Mouse (Mus musculus): ENCODE data around the gene Ppm1a.
"Not testable (repeated sequence)": the region's sequence is repeated elsewhere in the genome, so short reads cannot be mapped to it uniquely, and the experiment has no call there.

Ppm1a gene

GRCm38 (mm10) chr12:72761649-72762261 lies 4.5 kb downstream of the Ppm1a start:
- peak; percentile 62 for DNase-seq

DNA sequence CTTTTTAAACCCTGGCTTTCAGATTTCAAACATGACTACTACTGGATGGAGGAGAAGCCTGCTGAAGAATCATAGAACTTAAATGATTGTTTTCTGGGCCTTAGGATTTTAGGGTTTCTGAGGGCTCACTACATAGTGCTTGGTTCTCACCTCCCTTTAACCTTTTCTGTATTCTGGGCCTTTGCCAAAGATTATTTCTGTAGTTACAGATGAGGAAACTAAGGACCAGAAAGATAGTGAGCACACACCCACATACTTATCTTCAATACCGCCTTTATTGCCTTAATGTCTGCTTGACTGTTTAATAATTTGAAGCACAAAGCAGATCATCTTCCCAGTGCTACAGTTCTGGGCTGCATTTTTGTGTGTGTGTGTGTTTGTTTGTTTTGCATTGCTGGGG lies 5.2 kb downstream of the Ppm1a start:
- no peak for DNase-seq

DNA sequence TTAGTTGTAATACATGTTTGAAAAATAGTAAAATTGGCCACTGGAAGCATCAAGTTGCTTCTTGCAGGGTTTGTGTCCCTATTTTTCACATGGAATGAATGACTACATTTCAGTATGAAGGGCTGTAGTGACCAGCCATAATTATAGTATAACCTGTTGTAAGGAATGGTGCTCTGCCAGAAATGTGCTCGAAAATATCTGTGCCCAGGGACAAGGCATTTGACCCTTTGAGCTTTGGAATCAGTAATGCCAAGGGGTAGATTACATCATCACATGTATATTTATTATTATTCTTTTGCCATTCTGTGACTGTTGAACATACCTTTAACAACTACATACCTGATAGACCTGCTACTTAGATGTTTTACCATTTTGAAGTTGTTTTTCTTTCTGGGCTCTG lies 5.9 kb downstream of the Ppm1a start:
- no peak for DNase-seq

- DNase-seq = no peak
Measured at GRCm38 (mm10) chr12:72767809-72768208, 10.6 kb downstream of the Ppm1a start.

- no peak for DNase-seq
Measured at GRCm38 (mm10) chr12:72768230-72768629, 11.0 kb downstream of the Ppm1a start.

- no peak for DNase-seq
Measured at GRCm38 (mm10) chr12:72769546-72770230, 12.4 kb downstream of the Ppm1a start.

GRCm38 (mm10) chr12:72771153-72771552 lies 13.9 kb downstream of the Ppm1a start:
- DNase-seq = no peak

DNA sequence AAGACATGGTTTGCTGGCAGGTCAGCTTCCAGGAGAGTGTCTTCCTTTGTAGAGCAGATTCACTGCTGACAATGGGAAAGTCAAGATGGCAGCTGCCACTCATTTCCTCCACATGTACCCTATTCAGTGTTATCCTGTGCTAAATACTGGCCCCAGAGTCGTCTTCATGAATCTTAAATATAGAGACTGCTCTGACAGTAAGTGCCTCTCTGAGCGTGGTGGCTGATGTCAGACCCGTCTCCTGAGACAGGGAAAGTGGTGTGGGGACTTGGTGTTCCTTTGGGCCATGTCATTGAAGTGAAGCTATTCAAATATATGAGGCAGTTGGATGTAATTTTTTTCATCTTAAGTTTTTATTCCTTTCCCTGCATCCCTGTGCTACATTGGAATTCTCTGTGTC lies 14.5 kb downstream of the Ppm1a start:
- no peak for DNase-seq

DNA sequence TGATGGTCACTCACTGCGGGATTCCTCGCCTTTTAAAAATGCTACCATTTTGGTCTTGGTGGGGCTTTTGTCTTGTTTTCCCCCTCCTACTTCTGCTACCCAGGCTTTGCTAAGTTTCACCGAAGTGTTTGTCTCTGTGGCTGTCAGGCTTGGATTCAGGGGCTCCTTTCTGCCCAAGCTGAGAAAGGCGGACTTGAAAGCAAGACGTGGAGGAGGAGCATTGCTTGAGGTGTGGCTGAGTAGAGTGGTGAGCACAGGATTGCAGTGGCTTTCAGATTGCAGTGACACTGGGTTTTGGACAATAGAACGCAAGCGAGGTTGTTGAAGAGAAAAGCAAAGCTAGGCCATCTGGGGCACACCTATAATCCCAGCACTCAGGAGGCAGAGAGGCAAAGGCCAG lies 16.7 kb downstream of the Ppm1a start:
- DNase-seq = no peak

DNA sequence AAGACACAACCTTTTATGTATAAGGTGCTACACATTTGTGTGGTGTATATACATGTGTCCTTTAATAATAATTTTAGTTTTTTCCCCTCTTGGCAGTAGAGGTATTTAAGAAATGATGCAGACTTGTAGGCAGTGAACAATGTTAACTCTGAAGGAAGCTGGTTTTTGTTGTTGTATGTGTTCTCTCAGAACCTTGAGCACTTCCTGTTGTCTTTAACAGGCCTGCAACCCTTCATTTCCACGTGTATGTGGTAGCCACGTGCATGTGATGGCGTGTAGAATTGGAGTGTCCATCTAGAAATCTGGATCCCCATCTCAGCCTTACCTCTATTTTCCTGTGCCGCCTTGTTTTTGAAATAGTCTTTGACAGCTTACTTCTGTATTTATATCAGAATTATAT lies 20.0 kb downstream of the Ppm1a start:
- no peak for DNase-seq

DNA sequence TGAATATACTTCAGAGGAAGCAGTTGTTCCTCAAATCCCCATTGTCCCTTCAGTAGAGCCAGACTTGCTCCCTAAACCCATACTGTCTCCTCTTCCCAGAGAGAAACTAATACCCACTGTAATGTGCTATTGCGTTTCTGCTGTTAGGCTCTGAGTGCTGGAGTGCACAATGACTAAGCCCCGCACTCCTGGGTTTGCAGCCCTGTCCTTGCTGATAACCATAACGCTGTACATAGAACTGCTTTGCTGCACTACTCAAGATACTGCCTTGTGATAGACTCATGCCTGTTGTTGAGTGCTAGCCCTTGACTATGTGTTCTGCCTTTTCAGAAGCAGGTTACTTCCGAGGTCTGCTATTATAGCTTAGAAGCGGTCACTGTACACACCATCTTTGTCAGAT lies 22.9 kb downstream of the Ppm1a start:
- no peak for DNase-seq

GRCm38 (mm10) chr12:72782786-72783185 lies 25.5 kb downstream of the Ppm1a start:
- DNase-seq = not testable (repeated sequence)

DNA sequence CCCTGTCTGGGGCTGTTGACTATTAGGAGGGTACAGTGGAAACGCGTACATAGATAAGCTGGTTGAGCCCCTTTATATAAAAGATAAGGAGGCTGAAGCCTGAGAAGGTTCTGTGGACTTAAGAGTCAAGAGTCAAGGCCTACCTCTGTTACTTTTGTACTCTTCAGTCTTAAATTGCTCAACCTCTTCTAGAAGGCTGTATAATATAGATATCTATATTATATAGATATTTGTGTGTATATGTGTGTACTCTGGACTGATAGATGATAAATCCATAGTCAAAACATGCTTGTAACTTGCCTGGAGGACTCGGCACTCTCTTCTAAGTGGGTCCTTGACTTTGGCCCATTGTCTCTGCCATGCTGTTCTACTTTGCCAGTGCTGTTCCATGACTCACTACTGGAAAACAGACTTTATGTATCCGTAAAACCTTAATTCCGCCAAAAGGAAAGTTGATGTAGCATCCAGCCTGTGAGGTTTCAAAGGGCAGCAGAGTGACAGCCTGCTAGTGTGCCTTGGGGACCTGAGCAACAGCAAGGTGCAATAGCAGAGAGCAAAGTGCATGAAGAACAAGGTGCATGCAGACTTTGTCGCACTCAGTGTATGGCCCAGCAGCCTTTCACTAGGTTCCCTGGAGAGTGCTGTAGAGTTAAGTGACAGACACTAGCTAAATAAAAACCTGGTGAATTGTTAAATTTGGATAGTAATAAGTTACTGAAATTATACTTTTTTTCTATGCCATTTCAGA lies 28.1 kb downstream of the Ppm1a start:
- DNase-seq = no peak

- DNase-seq = no peak
Measured at GRCm38 (mm10) chr12:72786551-72786950, 29.3 kb downstream of the Ppm1a start.

DNA sequence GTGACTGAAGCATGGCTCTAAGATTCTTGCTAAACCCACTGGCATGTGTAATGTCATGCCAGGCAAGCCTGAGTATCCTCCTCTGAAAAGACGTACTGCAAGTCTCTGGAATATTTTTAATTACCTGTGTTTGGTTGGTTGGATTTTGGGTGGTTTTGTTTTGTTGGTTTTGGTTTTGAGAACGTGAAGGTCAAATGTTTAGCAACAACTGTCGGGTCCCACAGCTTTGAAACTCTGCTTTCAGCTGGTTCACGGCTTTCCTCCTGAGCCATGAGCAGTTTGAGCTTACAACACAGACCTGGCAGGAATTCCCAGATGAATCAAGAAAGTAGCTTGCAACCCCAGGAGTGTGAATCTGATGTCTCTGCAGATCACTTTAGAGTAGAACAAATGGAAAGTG lies 29.7 kb downstream of the Ppm1a start:
- DNase-seq = no peak

- no peak for DNase-seq
Measured at GRCm38 (mm10) chr12:72790538-72790937, 33.3 kb downstream of the Ppm1a start.

DNA sequence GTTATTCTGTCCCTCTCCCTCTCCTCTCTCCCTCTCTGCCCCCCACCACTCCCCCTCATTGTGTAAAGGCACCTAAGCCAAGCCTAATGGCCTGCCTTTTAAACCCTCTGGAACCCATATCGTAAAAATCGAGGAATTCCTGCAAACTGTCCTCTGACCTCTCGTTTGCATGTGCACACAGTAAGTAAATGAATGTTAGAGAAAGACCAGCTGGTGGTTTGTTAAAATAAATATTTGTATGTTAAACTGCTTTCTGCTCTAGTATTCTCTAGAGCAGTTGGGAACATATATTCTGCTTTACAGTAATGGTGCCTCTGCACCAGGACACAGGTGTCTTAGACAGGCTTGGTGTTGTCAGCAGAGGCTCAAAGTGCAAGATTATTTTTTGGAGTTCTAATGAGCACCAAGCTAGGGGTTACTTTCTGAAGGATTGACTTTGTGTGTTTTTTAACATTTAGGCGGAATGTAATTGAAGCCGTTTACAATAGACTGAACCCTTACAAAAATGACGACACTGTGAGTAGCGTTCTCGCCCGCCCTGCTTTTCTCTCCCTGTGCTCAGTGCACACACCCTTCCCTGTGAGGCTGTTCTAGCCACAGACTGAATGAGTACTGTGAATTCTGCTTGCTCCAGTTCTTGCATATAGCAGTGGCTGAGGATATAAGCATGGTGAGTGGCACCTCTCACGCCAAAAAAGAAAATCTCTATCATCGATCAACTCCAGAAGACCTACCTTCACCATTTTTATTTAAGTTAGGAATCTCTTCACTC lies 35.3 kb downstream of the Ppm1a start:
- DNase-seq = no peak

DNA sequence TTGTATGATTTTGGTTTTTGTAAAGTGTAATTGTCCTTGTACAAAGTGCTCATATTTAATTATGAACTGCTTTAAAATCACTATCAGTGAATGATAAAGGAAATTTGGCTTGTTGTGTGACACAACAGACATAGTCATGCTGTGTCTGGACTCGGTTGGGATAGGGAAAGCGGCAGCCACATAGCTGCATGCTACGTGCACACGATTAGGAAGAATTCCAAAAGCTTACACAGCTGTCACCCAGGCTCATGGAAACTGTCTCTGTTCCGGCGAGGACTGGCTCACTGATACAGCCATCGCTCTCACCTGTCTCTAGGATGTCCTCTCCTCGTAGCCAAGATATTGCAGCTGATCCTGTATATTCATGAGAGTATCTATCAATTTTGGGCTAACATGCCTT lies 36.7 kb downstream of the Ppm1a start:
- no peak for DNase-seq

- DNase-seq = no peak
Measured at GRCm38 (mm10) chr12:72809798-72810197, 52.5 kb downstream of the Ppm1a start.

DNA sequence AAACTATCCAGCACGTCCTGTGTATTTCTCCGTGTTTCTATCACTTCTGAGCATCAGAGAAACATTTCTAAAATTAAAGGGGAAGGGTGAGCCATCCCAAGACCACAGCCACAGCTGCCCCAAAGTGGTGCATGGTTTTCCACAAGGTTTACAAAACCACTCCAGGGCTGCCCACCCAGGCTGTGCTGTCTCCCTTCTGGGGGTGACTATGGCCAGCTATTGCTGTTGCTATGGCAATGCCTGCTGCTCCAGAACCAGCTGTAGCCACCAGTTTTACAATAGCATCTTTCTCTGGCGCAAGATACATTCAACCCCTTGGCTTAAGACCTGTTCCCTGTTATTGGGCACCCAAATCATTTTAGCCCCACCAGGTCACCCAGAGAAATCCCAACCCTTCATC lies 54.3 kb downstream of the Ppm1a start:
- no peak for DNase-seq

GRCm38 (mm10) chr12:72820940-72821431 lies 63.7 kb downstream of the Ppm1a start:
- DNase-seq = no peak

DNA sequence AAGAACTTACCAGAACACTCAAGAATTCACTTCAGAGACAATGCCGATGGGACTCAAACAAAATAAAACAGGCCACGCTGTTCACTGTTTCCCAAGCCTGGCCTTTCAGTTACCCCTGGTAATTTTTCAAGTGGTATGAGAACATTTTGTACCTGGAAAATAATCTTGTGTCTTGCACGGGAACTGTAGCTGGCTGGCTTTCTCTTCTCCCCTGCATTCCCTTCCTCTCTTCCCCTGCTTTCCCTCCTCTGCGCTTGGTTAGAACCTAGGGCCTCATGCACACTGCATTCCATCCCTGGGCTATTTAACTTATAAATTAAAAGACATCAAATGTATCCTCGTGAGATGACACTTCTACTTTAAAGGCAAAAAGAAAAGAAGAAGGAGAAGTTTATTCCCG lies 64.3 kb downstream of the Ppm1a start:
- DNase-seq = no peak

GRCm38 (mm10) chr12:72825656-72826055 lies 68.4 kb downstream of the Ppm1a start:
- no peak for DNase-seq

Data from right cerebral cortex, postnatal 14 days (tissue).